Mouse (Mus musculus) thymus, adult 2 months (tissue): Measurements from ENCODE around the gene Grasp. TPM values are rescaled to one million over a fixed set of nuclear protein-coding genes. Genes with fewer than 3 reads are reported as not detected.
A peak's percentile ranks its signal among the peaks of the same experiment; 100 is the strongest.

Experiments used
- DNase-seq: peaks from one replicate; pipeline ENCODE4 v3.0.0; 2021
- H3K27ac ChIP-seq: fragments of 200-500 bp; 2 replicates; pipeline ENCODE4 v1.5.1; 2012; ENCODE audit warnings: low read length, control low read depth; ENCODE audit not compliant: control insufficient read depth, insufficient read depth
- H3K27me3 ChIP-seq: fragments of 200-500 bp; 2 replicates; pipeline ENCODE4 v1.6.1; 2012; ENCODE audit warnings: mild to moderate bottlenecking, low read length, moderate library complexity, mixed read lengths; ENCODE audit not compliant: control insufficient read depth, insufficient read depth
- H3K36me3 ChIP-seq: fragments of 200-500 bp; 2 replicates; pipeline ENCODE4 v1.6.1; 2012; ENCODE audit warnings: mild to moderate bottlenecking, low read length, moderate library complexity; ENCODE audit not compliant: control insufficient read depth, insufficient read depth
- H3K4me1 ChIP-seq: fragments of 200-500 bp; replicated peaks from 2 replicates; pipeline ENCODE4 v1.6.1; 2012; ENCODE audit warnings: low read length; ENCODE audit not compliant: control insufficient read depth, insufficient read depth
- H3K4me3 ChIP-seq: fragments of 200-500 bp; 2 replicates; pipeline ENCODE4 v1.5.1; 2012; ENCODE audit warnings: mild to moderate bottlenecking, low read length, control low read depth, moderate library complexity; ENCODE audit not compliant: control insufficient read depth, insufficient read depth
- CTCF ChIP-seq: fragments of 200-500 bp; IDR thresholded peaks from 2 replicates; pipeline ENCODE4 v1.5.1; 2012; ENCODE audit warnings: mild to moderate bottlenecking, control low read depth, low read length, moderate library complexity, borderline replicate concordance; ENCODE audit not compliant: control insufficient read depth, poor library complexity, insufficient read depth; ENCODE audit errors: extremely low read depth
- POLR2A ChIP-seq: fragments of 200-500 bp; IDR thresholded peaks from 2 replicates; pipeline ENCODE4 v1.6.1; 2012; ENCODE audit warnings: mild to moderate bottlenecking, low read length, control low read depth, moderate library complexity; ENCODE audit not compliant: control insufficient read depth, poor library complexity, insufficient read depth; ENCODE audit errors: extremely low read depth
- WGBS: fragments of 180-500 bp; shearing (Covaris S2); methylation state at CpG from one replicate; pipeline ENCODE4 v1.1.7; 2018; 5-methylcytosine and 5-hydroxymethylcytosine counted together
- polyA plus RNA-seq: library from polyadenylated mRNA; depleted of rRNA; stranded (reverse); fragments of >200 nt; gene quantifications from 2 replicates; pipeline ENCODE4 v1.2.3, GENCODE M21; 2012

The Grasp gene
- polyA plus RNA-seq, 1 experiment = 10.2 TPM

DNA sequence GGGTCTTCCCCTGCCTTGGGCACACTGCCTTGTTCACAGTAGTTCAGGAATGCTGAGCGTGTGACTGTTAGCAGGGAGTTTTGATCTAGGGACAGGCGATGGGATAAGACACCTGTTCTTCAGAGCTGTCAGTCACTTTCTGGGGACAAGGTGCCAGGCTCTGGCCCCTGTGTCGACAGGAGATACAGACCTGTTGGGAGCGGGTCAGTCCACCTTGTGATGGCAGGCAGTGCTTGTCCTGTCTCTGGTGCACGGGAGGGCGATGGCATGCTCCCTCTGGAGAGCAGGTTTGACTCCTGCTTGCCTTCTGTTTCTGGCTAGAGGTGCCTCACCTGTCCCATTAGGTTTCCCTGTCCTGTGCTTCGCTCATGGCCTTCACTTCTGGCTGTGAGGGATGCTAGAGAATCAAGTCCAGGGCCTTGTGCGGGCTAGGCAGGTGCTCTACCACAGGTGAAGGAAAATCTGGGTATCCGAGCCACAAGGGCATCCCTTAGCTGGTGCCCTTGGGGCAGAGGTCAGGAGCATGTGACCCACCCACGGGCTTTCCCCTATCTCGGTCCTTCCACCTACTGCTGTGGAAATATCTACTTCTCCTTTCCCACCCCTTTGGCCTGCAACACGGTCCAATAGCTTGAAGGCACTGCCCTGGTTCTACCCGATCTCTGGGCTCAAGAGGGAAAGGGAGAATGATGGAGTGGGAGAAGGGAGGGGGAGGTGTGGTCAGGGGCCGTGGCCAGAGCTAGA lies 32.6 kb downstream of the Grasp start:
- DNase-seq = no peak
- Histone ChIP-seq H3K4me3 (no peak overlapping the region), H3K27me3 (no peaks in the 10 kb centered on the region), H3K4me1 (peaks cover 75% of the 10 kb centered on the region), H3K36me3 (no peaks in the 10 kb centered on the region), H3K27ac (peak overlapping the region; percentile 5; the same call in 1 of the 2 replicates)
- 75% methylated on average over 14 of the region's 14 CpGs for WGBS
- no peak for TF ChIP-seq POLR2A
- TF ChIP-seq CTCF = no peak

DNA sequence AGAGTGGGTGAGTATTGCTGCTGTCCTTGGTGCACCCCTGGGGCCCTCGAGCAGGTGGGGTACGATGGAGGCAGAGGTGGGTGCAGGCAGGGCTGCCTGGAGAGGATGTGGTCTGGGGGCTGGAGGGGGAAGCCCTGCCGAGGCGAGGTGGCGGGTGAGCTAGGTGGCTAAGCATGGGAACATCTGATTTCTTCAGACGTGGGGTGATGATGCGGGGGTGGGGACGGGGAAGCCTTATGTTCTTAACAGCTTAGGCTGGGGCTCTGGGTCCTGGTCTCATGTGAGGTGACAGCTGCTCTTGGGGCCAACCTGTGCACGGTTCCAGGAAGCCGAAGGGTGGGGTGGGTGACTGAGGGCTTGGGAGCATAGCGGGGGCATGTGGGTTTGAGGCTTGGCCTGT lies 34.4 kb downstream of the Grasp start:
- H3K27ac ChIP-seq = peak overlapping the region; percentile 56
- 3% methylated on average over 11 of the region's 11 CpGs for WGBS
- no peaks in the 10 kb centered on the region for H3K27me3 ChIP-seq
- no peaks in the 10 kb centered on the region for H3K36me3 ChIP-seq
- TF ChIP-seq CTCF (no peak), POLR2A (0 out of 2 replicates have a peak, but pooled peaks have one; percentile 20)
- no peak overlapping the region for H3K4me3 ChIP-seq
- H3K4me1 ChIP-seq = peaks cover 87% of the 10 kb centered on the region
- DNase-seq = peak; percentile 88

DNA sequence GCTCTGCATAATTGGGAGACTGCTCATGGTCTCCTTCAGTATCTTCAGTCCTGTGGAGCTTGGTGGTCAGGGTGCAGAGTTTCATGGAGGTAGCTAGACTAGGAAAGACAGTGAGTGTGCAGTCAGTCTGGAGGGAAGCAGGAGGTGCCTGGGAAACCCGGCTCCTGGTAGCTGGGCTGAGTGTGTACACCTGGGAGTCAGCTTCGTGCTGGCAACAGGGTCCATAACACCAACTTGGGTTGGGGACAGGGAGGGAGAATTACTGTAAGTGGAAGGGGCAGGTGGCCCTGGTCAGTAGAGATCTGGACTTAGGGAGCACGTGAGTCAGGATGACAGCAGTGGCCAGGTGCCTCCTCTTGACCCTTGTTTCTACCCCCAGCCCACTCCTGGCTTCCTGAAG lies 35.9 kb downstream of the Grasp start:
- H3K4me1 ChIP-seq = peaks cover 86% of the 10 kb centered on the region
- H3K4me3 ChIP-seq = no peak overlapping the region
- H3K27ac ChIP-seq = no peak overlapping the region
- DNase-seq = no peak
- no peaks in the 10 kb centered on the region for H3K27me3 ChIP-seq
- no peak for TF ChIP-seq POLR2A
- H3K36me3 ChIP-seq = no peaks in the 10 kb centered on the region
- 95% methylated on average over 3 of the region's 3 CpGs for WGBS

DNA sequence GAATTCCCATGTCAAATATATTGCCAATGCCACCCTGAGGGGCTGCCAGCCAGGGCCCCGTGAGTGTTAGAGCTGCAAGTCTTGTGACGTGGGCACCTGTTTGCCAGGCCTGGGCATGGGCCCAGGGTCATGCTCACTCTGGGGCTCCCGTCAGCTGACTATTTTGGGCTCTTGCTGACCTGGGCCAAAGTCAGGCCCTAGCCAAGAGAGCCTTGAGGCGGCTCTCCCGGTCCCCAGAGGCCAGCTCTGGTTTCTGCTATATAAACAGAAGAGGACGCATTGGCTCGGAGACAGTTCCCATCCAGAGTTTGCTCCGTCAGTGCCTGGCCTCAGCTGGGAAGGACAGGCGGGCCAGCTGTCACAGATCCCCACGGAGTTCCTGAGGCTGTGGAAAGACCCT lies 36.4 kb downstream of the Grasp start:
- no peaks in the 10 kb centered on the region for H3K27me3 ChIP-seq
- DNase-seq = no peak
- no peak overlapping the region for H3K4me3 ChIP-seq
- no peak for TF ChIP-seq CTCF
- no peak for TF ChIP-seq POLR2A
- H3K4me1 ChIP-seq = peaks cover 85% of the 10 kb centered on the region
- no peak overlapping the region for H3K27ac ChIP-seq
- H3K36me3 ChIP-seq = no peaks in the 10 kb centered on the region
- 85% methylated on average over 10 of the region's 10 CpGs for WGBS

DNA sequence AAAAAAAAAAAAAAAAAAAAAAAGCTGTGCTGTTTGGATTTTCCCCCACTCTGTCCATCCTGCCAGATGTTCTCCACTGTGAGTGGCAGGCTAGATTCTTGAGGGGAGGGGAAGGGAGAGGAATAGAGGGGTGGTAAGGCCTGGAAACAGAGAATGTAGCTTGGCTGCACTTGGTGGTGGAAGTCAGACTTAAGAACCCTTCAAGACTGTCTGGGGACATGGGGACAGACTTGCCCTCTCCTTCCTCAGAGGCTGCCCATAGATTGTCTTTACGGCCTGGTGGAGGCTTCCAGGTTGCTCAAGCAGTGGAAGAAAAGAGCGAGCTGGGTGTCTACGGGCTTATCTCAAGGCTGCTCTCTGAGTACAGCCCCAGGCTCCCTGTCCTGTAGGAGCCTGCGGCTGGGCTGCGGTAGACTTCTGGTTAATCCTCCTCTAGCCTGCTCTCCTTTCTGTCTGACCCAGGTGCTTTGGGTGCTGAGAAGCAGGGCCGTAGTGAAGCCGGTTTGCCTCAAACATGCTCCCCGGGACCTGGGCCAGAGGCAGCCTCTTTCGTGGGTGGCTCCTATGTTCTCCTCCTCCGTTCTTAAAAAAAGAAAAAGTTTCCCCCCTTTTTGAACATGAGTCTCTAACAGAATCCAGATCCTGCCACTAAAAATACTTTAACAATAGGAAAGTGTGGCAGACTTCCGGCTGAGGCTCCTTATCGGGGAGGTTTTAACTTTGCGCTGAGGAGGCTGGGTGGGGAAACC lies 37.1 kb downstream of the Grasp start:
- WGBS = 20% methylated on average over 13 of the region's 13 CpGs
- H3K4me3 ChIP-seq = no peak overlapping the region
- H3K27me3 ChIP-seq = no peaks in the 10 kb centered on the region
- H3K36me3 ChIP-seq = no peaks in the 10 kb centered on the region
- TF ChIP-seq POLR2A = no peak
- TF ChIP-seq CTCF = no peak
- peak overlapping the region; percentile 35; the same call in 1 of the 2 replicates for H3K27ac ChIP-seq
- H3K4me1 ChIP-seq = peaks cover 81% of the 10 kb centered on the region
- no peak for DNase-seq

DNA sequence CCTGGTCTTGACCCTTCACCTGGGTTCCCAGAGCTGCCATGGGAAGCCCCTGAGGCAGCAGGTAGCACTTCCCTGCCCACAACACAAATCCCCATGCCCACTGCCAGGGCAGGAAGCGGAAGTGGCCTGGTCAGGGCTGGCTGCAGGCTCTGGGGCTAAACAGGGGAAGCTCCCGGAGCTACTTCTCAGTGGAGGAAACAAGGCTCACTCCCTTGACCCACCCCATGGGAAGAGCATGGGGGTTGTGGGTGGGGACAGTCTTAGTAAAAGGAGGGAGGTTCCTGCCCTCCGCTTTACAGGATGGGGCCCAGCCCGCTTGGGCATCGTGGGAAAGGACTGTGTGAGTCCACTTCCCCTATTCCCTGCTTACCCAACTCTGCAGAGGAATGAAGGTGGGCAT lies 38.5 kb downstream of the Grasp start:
- Histone ChIP-seq H3K27ac (no peak overlapping the region), H3K27me3 (no peaks in the 10 kb centered on the region), H3K36me3 (no peaks in the 10 kb centered on the region), H3K4me3 (no peak overlapping the region), H3K4me1 (peaks cover 81% of the 10 kb centered on the region)
- DNase-seq = no peak
- no peak for TF ChIP-seq POLR2A
- TF ChIP-seq CTCF = no peak
- WGBS = 44% methylated on average over 5 of the region's 5 CpGs
